Mouse (Mus musculus): ENCODE data around the gene Pmp22.

Pmp22 gene

GRCm38 (mm10) chr11:63128784-63129183 is at the start of gene Pmp22:
Gene Pmp22, plus strand, starts transcription at chr11:63128982.
- no peak for DNase-seq

GRCm38 (mm10) chr11:63084536-63084935 is 44.2 kb upstream of the Pmp22 start:
- no peak for DNase-seq

GRCm38 (mm10) chr11:63088672-63089071 is 40.1 kb upstream of the Pmp22 start:
- DNase-seq: no peak

- DNase-seq: no peak
These were observed 38.6 kb upstream of the Pmp22 start for GRCm38 (mm10) chr11:63090210-63090609.

- DNase-seq: no peak
These were observed 37.8 kb upstream of the Pmp22 start for GRCm38 (mm10) chr11:63090986-63091385.

- no peak for DNase-seq
These were observed 36.5 kb upstream of the Pmp22 start for GRCm38 (mm10) chr11:63092271-63092670.

- no peak for DNase-seq
These were observed 35.2 kb upstream of the Pmp22 start for GRCm38 (mm10) chr11:63093601-63094000.

GRCm38 (mm10) chr11:63094496-63094895 is 34.3 kb upstream of the Pmp22 start:
- no peak for DNase-seq

GRCm38 (mm10) chr11:63098016-63098415 is 30.8 kb upstream of the Pmp22 start:
- DNase-seq: peak in 1 of 2 experiments; percentile 20

- no peak for DNase-seq
These were observed 29.4 kb upstream of the Pmp22 start for GRCm38 (mm10) chr11:63099390-63099789.

GRCm38 (mm10) chr11:63103256-63103655 is 25.5 kb upstream of the Pmp22 start:
- no peak for DNase-seq

- DNase-seq: peak; percentile 29 to 39
These were observed 24.8 kb upstream of the Pmp22 start for GRCm38 (mm10) chr11:63104026-63104425.

GRCm38 (mm10) chr11:63109230-63109775 is 19.5 kb upstream of the Pmp22 start:
- no peak for DNase-seq

GRCm38 (mm10) chr11:63110329-63110728 is 18.5 kb upstream of the Pmp22 start:
- no peak for DNase-seq

GRCm38 (mm10) chr11:63114807-63115641 is 13.8 kb upstream of the Pmp22 start:
- DNase-seq: no peak

- no peak for DNase-seq
These were observed 12.1 kb upstream of the Pmp22 start for GRCm38 (mm10) chr11:63116652-63117051.

GRCm38 (mm10) chr11:63117266-63117665 is 11.5 kb upstream of the Pmp22 start:
- no peak for DNase-seq

- no peak for DNase-seq
These were observed 9.0 kb upstream of the Pmp22 start for GRCm38 (mm10) chr11:63119791-63120190.

- DNase-seq: no peak
These were observed 6.5 kb upstream of the Pmp22 start for GRCm38 (mm10) chr11:63122249-63122648.

- DNase-seq: no peak
These were observed 5.9 kb upstream of the Pmp22 start for GRCm38 (mm10) chr11:63122776-63123350.

GRCm38 (mm10) chr11:63124316-63124715 is 4.5 kb upstream of the Pmp22 start:
- DNase-seq: peak in 1 of 2 experiments; percentile 11

GRCm38 (mm10) chr11:63125832-63126456 is 2.8 kb upstream of the Pmp22 start:
- DNase-seq: peak in 1 of 2 experiments; percentile 25

- DNase-seq: no peak
These were observed 1.8 kb upstream of the Pmp22 start for GRCm38 (mm10) chr11:63126976-63127375.

GRCm38 (mm10) chr11:63127513-63127912 is 1.3 kb upstream of the Pmp22 start:
- DNase-seq: no peak
